Mouse (Mus musculus) brain, embryonic 14.5 days (tissue): ENCODE data around the gene Srd5a1.

ENCODE experiments used
- CTCF ChIP-seq: fragments of 200-500 bp; IDR thresholded peaks from 2 replicates; pipeline ENCODE4 v1.5.1; 2012; ENCODE audit warnings: inconsistent platforms, mild to moderate bottlenecking, moderate library complexity, borderline replicate concordance; ENCODE audit not compliant: insufficient read depth, insufficient read length; ENCODE audit errors: extremely low read depth
- POLR2A ChIP-seq: fragments of 200-500 bp; IDR thresholded peaks from 2 replicates; pipeline ENCODE4 v1.6.1; 2012; ENCODE audit warnings: mild to moderate bottlenecking, inconsistent platforms, borderline replicate concordance; ENCODE audit not compliant: poor library complexity, insufficient read depth, insufficient read length, severe bottlenecking; ENCODE audit errors: extremely low read depth

- TF ChIP-seq POLR2A (no peak), CTCF (no peak)
These were observed 918 bp upstream of the Srd5a1 start for GRCm38 (mm10) chr13:69612175-69612544.
